ENCODE assay signal across 9 mouse cellular contexts in the genomic region with DNA sequence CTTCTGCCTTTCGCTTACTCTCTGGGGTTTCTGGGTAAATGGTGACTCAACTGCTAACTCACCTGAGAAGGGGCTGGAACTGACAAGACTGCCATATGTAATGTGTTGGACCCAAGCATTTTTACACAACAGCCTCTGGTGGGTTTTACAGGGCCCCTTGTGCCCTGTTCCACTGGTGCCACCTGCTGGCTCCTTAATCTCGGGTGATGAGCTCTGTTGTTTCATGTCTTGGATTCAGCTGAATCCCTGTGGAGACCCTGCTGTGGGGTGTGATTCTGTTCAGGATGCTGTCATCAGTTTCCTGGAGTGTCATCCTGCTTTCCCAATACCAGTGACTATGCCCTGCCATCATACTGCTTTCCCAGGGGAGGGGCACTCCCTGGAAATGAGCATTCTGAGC. TPM values are rescaled to one million over a fixed set of nuclear protein-coding genes. Genes with fewer than 3 reads are reported as not detected.
A peak's percentile ranks its signal among the peaks of the same experiment; 100 is the strongest.
DNase-seq lines count a peak whose midpoint lies in the region; ATAC-seq and TF ChIP-seq lines count a peak whose summit lies in the region.
"Had no signal": no experiment of that assay in that cellular context is flagged by ENCODE, and none has a peak within 500 bp of the region (broad histone marks: within the 10 kb centered on the region; RNA-seq: fewer than 3 reads in every experiment).

No protein-coding gene starts in this region.

- no peak overlapping the region for H3K4me3 ChIP-seq in heart, embryonic 10.5 days
- H3K4me3 ChIP-seq in midbrain, postnatal 0 days (ENCODE audit: low read depth, low read length) = no peak overlapping the region
- H3K4me3 ChIP-seq in midbrain, embryonic 13.5 days (replicated peaks) = no peak overlapping the region
- H3K4me3 ChIP-seq: midbrain, embryonic 12.5 days had no signal

- no peak overlapping the region for H3K27ac ChIP-seq in heart, embryonic 10.5 days
- no peak overlapping the region for H3K27ac ChIP-seq in midbrain, postnatal 0 days (ENCODE audit: low read depth, low read length)
- no peak overlapping the region for H3K27ac ChIP-seq in midbrain, embryonic 13.5 days
- H3K27ac ChIP-seq: midbrain, embryonic 12.5 days had no signal

- no peaks in the 10 kb centered on the region for H3K4me1 ChIP-seq in heart, embryonic 10.5 days
- no peaks in the 10 kb centered on the region for H3K4me1 ChIP-seq in midbrain, postnatal 0 days (ENCODE audit: insufficient read depth, low read length)
- no peaks in the 10 kb centered on the region for H3K4me1 ChIP-seq in midbrain, embryonic 13.5 days (replicated peaks)
- H3K4me1 ChIP-seq: midbrain, embryonic 12.5 days had no signal

- H3K27me3 ChIP-seq in heart, embryonic 10.5 days (ENCODE audit: insufficient read depth, poor library complexity, severe bottlenecking) = no peaks in the 10 kb centered on the region
- H3K27me3 ChIP-seq in midbrain, postnatal 0 days (ENCODE audit: insufficient read depth, low read length) = no peaks in the 10 kb centered on the region
- no peaks in the 10 kb centered on the region for H3K27me3 ChIP-seq in midbrain, embryonic 13.5 days
- H3K27me3 ChIP-seq: midbrain, embryonic 12.5 days had no signal

- peak; percentile 87 for DNase-seq in heart, adult 11 months
- no peak for DNase-seq in heart, embryonic 10.5 days (ENCODE audit: low spot score)
- peak; percentile 1 for DNase-seq in midbrain, postnatal 0 days (ENCODE audit: low spot score)
- DNase-seq in adrenal gland, postnatal 25 days = peak; percentile 43
- peak; percentile 54 for DNase-seq in lung, postnatal 10 days
- no peak for DNase-seq in frontal cortex, postnatal 14 days (ENCODE audit: low spot score in 2 of 2)

- H3K36me3 ChIP-seq in heart, embryonic 10.5 days = no peaks in the 10 kb centered on the region
- no peaks in the 10 kb centered on the region for H3K36me3 ChIP-seq in midbrain, postnatal 0 days (ENCODE audit: insufficient read depth, low read length)
- no peaks in the 10 kb centered on the region for H3K36me3 ChIP-seq in midbrain, embryonic 13.5 days
- H3K36me3 ChIP-seq: midbrain, embryonic 12.5 days had no signal

- no peaks in the 10 kb centered on the region for H3K9me3 ChIP-seq in heart, embryonic 10.5 days
- H3K9me3 ChIP-seq in midbrain, postnatal 0 days (ENCODE audit: low read length) = no peaks in the 10 kb centered on the region
- H3K9me3 ChIP-seq in midbrain, embryonic 13.5 days = no peaks in the 10 kb centered on the region
- H3K9me3 ChIP-seq: midbrain, embryonic 12.5 days had no signal

- no peak for ATAC-seq in midbrain, postnatal 0 days (ENCODE audit: low FRiP score)
- no peak for ATAC-seq in midbrain, embryonic 13.5 days
- no peak for ATAC-seq in cerebellum, adult (ENCODE audit: insufficient number of reproducible peaks, low FRiP score, low TSS enrichment)

- peak; percentile 43 for TF ChIP-seq CTCF in midbrain, postnatal 0 days (IDR thresholded peaks at IDR 0.05)

- 42% methylated on average over 2 of the region's 2 CpGs for WGBS in heart, embryonic 10.5 days
- WGBS in midbrain, postnatal 0 days = 57% methylated on average over 2 of the region's 2 CpGs
- WGBS in midbrain, embryonic 13.5 days = 51% methylated on average over 2 of the region's 2 CpGs

- H3K4me2 ChIP-seq in midbrain, postnatal 0 days (ENCODE audit: low read depth, low read length, poor library complexity, severe bottlenecking) = no peak overlapping the region
- H3K4me2 ChIP-seq in midbrain, embryonic 13.5 days (replicated peaks) = no peak overlapping the region
- H3K4me2 ChIP-seq: midbrain, embryonic 12.5 days had no signal

- no peak overlapping the region for H3K9ac ChIP-seq in midbrain, postnatal 0 days (replicated peaks; ENCODE audit: low read length, poor library complexity, severe bottlenecking)
- no peak overlapping the region for H3K9ac ChIP-seq in midbrain, embryonic 13.5 days (replicated peaks)
- H3K9ac ChIP-seq: midbrain, embryonic 12.5 days had no signal

RNA-seq across cellular contexts. Expression of gene Pilrb2, which starts 6.2 kb away (rescaled TPM):
- 0.64 and 1.0 TPM in 2 replicates for polyA plus RNA-seq in heart, embryonic 10.5 days (2016; fragmentation: Nextera tagmentation; extraction: Ambion mirVana)
- total RNA-seq in midbrain, postnatal 0 days (2014; rRNA removed) = not detected in 2 replicates
- polyA plus RNA-seq in midbrain, postnatal 0 days (2015; fragmentation: Nextera tagmentation; extraction: Ambion mirVana) = 0.16 TPM in 1 of 2 replicates, not detected in the other
- not detected in 2 replicates for polyA plus RNA-seq in midbrain, embryonic 13.5 days (2015; fragmentation: Nextera tagmentation; extraction: Ambion mirVana)
- 0.64 and 0.86 TPM in 2 replicates for total RNA-seq in adrenal gland, postnatal 25 days (2021)
- polyA plus RNA-seq: midbrain, embryonic 12.5 days had no signal

RNA-seq across cellular contexts. Expression of gene Pilrb1, which starts 20.0 kb away (rescaled TPM):
- polyA plus RNA-seq in heart, embryonic 10.5 days (2016; fragmentation: Nextera tagmentation; extraction: Ambion mirVana) = 0.26 and 0.28 TPM in 2 replicates
- not detected in 2 replicates for total RNA-seq in midbrain, postnatal 0 days (2014; rRNA removed)
- polyA plus RNA-seq in midbrain, postnatal 0 days (2015; fragmentation: Nextera tagmentation; extraction: Ambion mirVana) = not detected in 2 replicates
- not detected in 2 replicates for polyA plus RNA-seq in midbrain, embryonic 13.5 days (2015; fragmentation: Nextera tagmentation; extraction: Ambion mirVana)
- total RNA-seq in adrenal gland, postnatal 25 days (2021) = 0.97 TPM in 1 of 2 replicates, not detected in the other
- polyA plus RNA-seq: midbrain, embryonic 12.5 days had no signal

RNA-seq across cellular contexts. Expression of gene Pilra, which starts 41.8 kb away (rescaled TPM):
- 1.3 and 2.0 TPM in 2 replicates for polyA plus RNA-seq in heart, embryonic 10.5 days (2016; fragmentation: Nextera tagmentation; extraction: Ambion mirVana)
- total RNA-seq in midbrain, postnatal 0 days (2014; rRNA removed) = not detected in 2 replicates
- polyA plus RNA-seq in midbrain, postnatal 0 days (2015; fragmentation: Nextera tagmentation; extraction: Ambion mirVana) = 0.09 and 0.29 TPM in 2 replicates
- 0.42 TPM in 1 of 2 replicates, not detected in the other for polyA plus RNA-seq in midbrain, embryonic 13.5 days (2015; fragmentation: Nextera tagmentation; extraction: Ambion mirVana)
- total RNA-seq in adrenal gland, postnatal 25 days (2021) = 0.67 and 2.8 TPM in 2 replicates

RNA-seq across cellular contexts. Expression of gene Cyp3a13, which starts 43.6 kb away (rescaled TPM):
- polyA plus RNA-seq in heart, embryonic 10.5 days (2016; fragmentation: Nextera tagmentation; extraction: Ambion mirVana) = 0.14 TPM in 1 of 2 replicates, not detected in the other
- not detected in 2 replicates for total RNA-seq in midbrain, postnatal 0 days (2014; rRNA removed)
- not detected in 2 replicates for polyA plus RNA-seq in midbrain, postnatal 0 days (2015; fragmentation: Nextera tagmentation; extraction: Ambion mirVana)
- 0.06 TPM in 1 of 2 replicates, not detected in the other for polyA plus RNA-seq in midbrain, embryonic 13.5 days (2015; fragmentation: Nextera tagmentation; extraction: Ambion mirVana)
- 0.90 TPM in 1 of 2 replicates, not detected in the other for total RNA-seq in adrenal gland, postnatal 25 days (2021)
- polyA plus RNA-seq: midbrain, embryonic 12.5 days had no signal

Comparison
In these comparisons a context has a peak if more than half of its experiments do, and no peak if none do; other contexts are left out.
1. DNase-seq: peak in heart, adult 11 months (single experiment), midbrain, postnatal 0 days (single experiment), adrenal gland, postnatal 25 days (single experiment) and lung, postnatal 10 days (single experiment); none in heart, embryonic 10.5 days (single experiment) and frontal cortex, postnatal 14 days (0 of 2).